Mouse (Mus musculus): ENCODE results near the gene Mrpl4.
"Not testable (repeated sequence)": the region's sequence is repeated elsewhere in the genome, so short reads cannot be mapped to it uniquely, and the experiment has no call there.

The Mrpl4 gene

DNA sequence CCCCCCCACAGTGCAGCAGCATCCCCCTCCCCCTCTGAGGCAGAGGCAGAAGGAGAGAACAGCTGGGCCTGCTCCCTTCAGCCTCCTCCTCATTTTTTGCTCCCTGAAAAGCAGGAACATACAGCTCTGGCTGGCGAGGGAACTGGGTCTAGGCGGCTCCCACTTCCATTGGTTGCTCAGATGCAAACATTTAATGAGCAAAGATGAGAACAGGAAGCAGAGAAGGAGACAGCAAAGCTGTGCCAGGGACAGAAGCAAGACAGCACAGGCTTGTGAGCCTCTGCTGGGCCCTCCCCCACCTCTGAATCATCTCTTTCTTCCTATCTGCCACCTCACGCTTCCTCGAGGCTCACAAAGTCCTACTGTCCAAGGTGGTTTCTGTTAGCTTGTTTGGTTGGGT, 38.8 kb downstream of the Mrpl4 start:
- peak; percentile 81 for DNase-seq (ENCODE audit: low spot score)

DNA sequence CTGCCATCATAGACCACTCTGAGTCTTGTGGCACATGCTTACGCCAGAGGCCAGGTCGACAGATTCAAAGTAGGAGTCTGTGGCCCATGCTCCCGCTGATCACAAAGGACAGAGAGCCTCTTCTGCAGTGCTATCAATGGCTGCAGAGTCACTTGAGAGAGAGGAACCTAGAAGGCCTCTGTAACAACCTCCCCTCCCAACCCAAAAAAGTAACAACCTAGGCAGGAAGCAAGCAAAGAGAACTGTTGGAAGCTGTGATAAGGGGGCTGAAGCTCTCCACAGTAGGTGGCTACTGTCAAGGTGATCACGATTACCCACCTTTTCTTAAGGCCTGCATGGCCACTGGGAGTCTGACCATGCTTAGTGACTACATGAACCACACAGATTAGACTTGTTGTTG, 41.0 kb downstream of the Mrpl4 start:
- no peak for DNase-seq (ENCODE audit: low spot score)

DNA sequence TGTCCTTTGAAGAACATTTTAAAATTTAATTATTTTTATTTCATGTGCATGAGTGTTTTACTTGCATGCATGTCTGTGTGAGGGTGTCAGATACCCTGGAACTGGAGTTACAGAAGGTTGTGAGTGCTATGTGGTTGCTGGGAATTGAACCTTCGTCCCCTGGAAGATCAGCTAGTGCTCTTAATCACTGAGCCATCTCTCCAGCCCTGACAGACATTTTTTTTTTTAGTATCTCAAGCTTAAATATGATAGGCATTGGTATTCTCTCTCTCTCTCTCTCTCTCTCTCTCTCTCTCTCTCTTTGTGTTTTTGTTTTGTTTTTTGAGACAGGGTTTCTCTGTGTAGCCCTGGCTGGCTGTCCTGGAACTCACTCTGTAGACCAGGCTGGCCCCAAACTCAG, 42.2 kb downstream of the Mrpl4 start:
- not testable (repeated sequence) for DNase-seq (ENCODE audit: low spot score)

DNA sequence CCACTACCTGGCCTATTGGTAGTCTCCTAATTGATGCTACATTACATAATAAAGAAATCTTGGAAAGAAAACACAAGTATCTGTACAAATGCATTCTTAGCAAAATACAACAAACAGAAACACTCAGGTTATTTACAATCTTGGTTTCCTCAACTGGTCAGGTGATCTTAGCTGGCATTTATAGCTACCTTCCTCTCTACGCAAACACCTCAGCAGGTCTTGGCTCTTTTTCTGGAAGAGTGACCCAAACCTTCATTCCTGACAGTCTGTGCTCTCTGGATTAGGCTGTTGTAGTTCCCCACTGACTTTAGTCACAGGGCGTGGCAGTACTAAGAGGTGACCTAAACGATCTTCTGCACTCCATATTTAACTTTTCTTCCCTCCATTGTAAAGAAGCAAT, 42.7 kb downstream of the Mrpl4 start:
- no peak for DNase-seq (ENCODE audit: low spot score)

DNA sequence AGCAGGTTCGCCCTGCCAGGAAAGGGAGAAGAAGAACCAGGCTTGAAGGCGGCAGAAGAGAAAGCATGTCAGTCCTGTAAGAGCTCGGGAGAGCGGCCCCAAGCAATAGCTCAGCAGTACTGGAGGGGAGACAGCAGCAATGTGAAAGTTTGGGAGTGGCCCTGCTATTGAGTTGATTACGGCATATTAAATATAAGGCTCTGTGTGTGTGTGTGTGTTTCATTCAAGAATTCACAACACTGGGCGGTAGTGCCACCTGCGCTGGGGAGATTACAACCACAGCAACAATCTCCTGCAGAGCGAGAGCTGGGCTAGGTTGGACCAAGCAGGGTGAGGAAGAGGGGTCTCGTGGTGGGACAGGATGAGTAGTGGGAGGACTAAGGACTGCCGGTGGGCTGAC, 49.0 kb downstream of the Mrpl4 start:
- no peak for DNase-seq (ENCODE audit: low spot score)
